Mouse (Mus musculus) lung, embryonic 15.5 days (tissue): ENCODE results near the gene 4930519P11Rik. TPM values are rescaled to one million over a fixed set of nuclear protein-coding genes. Genes with fewer than 3 reads are reported as not detected.

Experiments
- ATAC-seq: fragments of 200-750 bp; cut with Nextera tagmentation; 2 replicates; pipeline ENCODE4 v1.8.0; 2017; ENCODE audit warnings: moderate number of reproducible peaks, borderline replicate concordance; ENCODE audit not compliant: low FRiP score, low TSS enrichment; ENCODE audit errors: extremely low read depth
- H3K27ac ChIP-seq: fragments of 300-500 bp; sonication (generic); 2 replicates; pipeline ENCODE4 v1.5.1; 2015; ENCODE audit warnings: moderate library complexity, mild to moderate bottlenecking, inconsistent platforms
- H3K27me3 ChIP-seq: fragments of 300-500 bp; sonication (generic); 2 replicates; pipeline ENCODE4 v1.6.1; 2015; ENCODE audit warnings: inconsistent platforms
- H3K36me3 ChIP-seq: fragments of 300-500 bp; sonication (generic); 2 replicates; pipeline ENCODE4 v1.6.1; 2015; ENCODE audit warnings: inconsistent platforms
- H3K4me1 ChIP-seq: fragments of 300-500 bp; sonication (generic); 2 replicates; pipeline ENCODE4 v1.6.1; 2015; ENCODE audit warnings: inconsistent platforms
- H3K4me2 ChIP-seq: fragments of 300-500 bp; sonication (generic); 2 replicates; pipeline ENCODE4 v1.6.1; 2015; ENCODE audit warnings: inconsistent platforms, mild to moderate bottlenecking, moderate library complexity
- H3K4me3 ChIP-seq: fragments of 300-500 bp; sonication (generic); 2 replicates; pipeline ENCODE4 v1.5.1; 2015; ENCODE audit warnings: mild to moderate bottlenecking, inconsistent platforms
- H3K9ac ChIP-seq: fragments of 300-500 bp; sonication (generic); 2 replicates; pipeline ENCODE4 v1.6.1; 2015; ENCODE audit warnings: inconsistent platforms
- H3K9me3 ChIP-seq: fragments of 300-500 bp; sonication (generic); 2 replicates; pipeline ENCODE4 v1.6.1; 2016; ENCODE audit warnings: inconsistent platforms
- WGBS: fragments of 180-500 bp; shearing (Covaris S2); methylation state at CpG from one replicate; pipeline ENCODE4 v1.1.7; 2015; 5-methylcytosine and 5-hydroxymethylcytosine counted together
- polyA plus RNA-seq: library from polyadenylated mRNA; unstranded; fragments of >200 nt; fragmentation: Nextera tagmentation; extraction: Ambion mirVana; gene quantifications from 2 replicates; pipeline ENCODE4 v1.2.1, GENCODE M21; 2015

The 4930519P11Rik gene
- polyA plus RNA-seq, 1 experiment from 2014 or later, result not detected

- H3K4me3 ChIP-seq, result no peak overlapping the region
- 0 out of 2 replicates have a peak, but pooled peaks cover 3% of the 10 kb centered on the region for H3K36me3 ChIP-seq
- WGBS, result 62% methylated on average over 6 of the region's 6 CpGs
- no peaks in the 10 kb centered on the region for H3K27me3 ChIP-seq
- no peak overlapping the region for H3K4me2 ChIP-seq
- H3K9ac ChIP-seq, result no peak overlapping the region
- ATAC-seq, result no peak
- peaks cover 17% of the 10 kb centered on the region for H3K4me1 ChIP-seq
- H3K9me3 ChIP-seq, result no peaks in the 10 kb centered on the region
- H3K27ac ChIP-seq, result no peak overlapping the region
Observed at GRCm38 (mm10) chr2:154600586-154600985, 12.7 kb downstream of the 4930519P11Rik start.

- H3K4me2 ChIP-seq, result no peak overlapping the region
- no peak overlapping the region for H3K9ac ChIP-seq
- WGBS, result 71% methylated on average over 3 of the region's 3 CpGs
Observed at GRCm38 (mm10) chr2:154597399-154597798, 15.8 kb downstream of the 4930519P11Rik start.

GRCm38 (mm10) chr2:154595775-154596174, 17.5 kb downstream of the 4930519P11Rik start:
- no peaks in the 10 kb centered on the region for H3K9me3 ChIP-seq
- no peak overlapping the region for H3K9ac ChIP-seq
- no peaks in the 10 kb centered on the region for H3K4me1 ChIP-seq
- no peak for ATAC-seq
- H3K27me3 ChIP-seq, result no peaks in the 10 kb centered on the region
- H3K4me3 ChIP-seq, result no peak overlapping the region
- peaks cover 11% of the 10 kb centered on the region for H3K36me3 ChIP-seq
- no peak overlapping the region for H3K4me2 ChIP-seq
- no peak overlapping the region for H3K27ac ChIP-seq
- WGBS, result 73% methylated on average over 5 of the region's 5 CpGs

More at GRCm38 (mm10) chr2:154597399-154597798, 15.8 kb downstream of the 4930519P11Rik start:
- ATAC-seq, result no peak
- Histone ChIP-seq H3K27me3 (no peaks in the 10 kb centered on the region), H3K4me1 (peaks cover 2% of the 10 kb centered on the region; the same call in 1 of the 2 replicates), H3K9me3 (no peaks in the 10 kb centered on the region), H3K27ac (no peak overlapping the region), H3K4me3 (no peak overlapping the region), H3K36me3 (peaks cover 11% of the 10 kb centered on the region)

- Histone ChIP-seq H3K4me1 (no peaks in the 10 kb centered on the region), H3K4me3 (no peak overlapping the region), H3K27ac (no peak overlapping the region), H3K9ac (no peak overlapping the region), H3K4me2 (no peak overlapping the region), H3K27me3 (no peaks in the 10 kb centered on the region), H3K9me3 (no peaks in the 10 kb centered on the region), H3K36me3 (peaks cover 11% of the 10 kb centered on the region)
- no peak for ATAC-seq
- 65% methylated on average over 3 of the region's 3 CpGs for WGBS
Observed at GRCm38 (mm10) chr2:154593025-154593424, 20.2 kb downstream of the 4930519P11Rik start.

- H3K4me2 ChIP-seq, result no peak overlapping the region
- H3K4me1 ChIP-seq, result no peaks in the 10 kb centered on the region
- H3K27me3 ChIP-seq, result no peaks in the 10 kb centered on the region
- H3K9ac ChIP-seq, result no peak overlapping the region
- no peak overlapping the region for H3K4me3 ChIP-seq
- no peaks in the 10 kb centered on the region for H3K9me3 ChIP-seq
- ATAC-seq, result no peak
- 77% methylated on average over 3 of the region's 3 CpGs for WGBS
- no peak overlapping the region for H3K27ac ChIP-seq
- peaks cover 22% of the 10 kb centered on the region for H3K36me3 ChIP-seq
Observed at GRCm38 (mm10) chr2:154591239-154591638, 22.0 kb downstream of the 4930519P11Rik start.

- 0 out of 2 replicates have a peak overlapping the region, but pooled peaks have one; percentile 0 for H3K27ac ChIP-seq
- no peaks in the 10 kb centered on the region for H3K27me3 ChIP-seq
- no peaks in the 10 kb centered on the region for H3K9me3 ChIP-seq
- H3K9ac ChIP-seq, result no peak overlapping the region
- 79% methylated on average over 4 of the region's 4 CpGs for WGBS
- no peak overlapping the region for H3K4me2 ChIP-seq
- H3K36me3 ChIP-seq, result peaks cover 12% of the 10 kb centered on the region; the same call in 1 of the 2 replicates
- no peak overlapping the region for H3K4me3 ChIP-seq
- no peak for ATAC-seq
- 0 out of 2 replicates have a peak, but pooled peaks cover 8% of the 10 kb centered on the region for H3K4me1 ChIP-seq
Observed at GRCm38 (mm10) chr2:154589051-154589450, 24.2 kb downstream of the 4930519P11Rik start.

- H3K4me3 ChIP-seq, result no peak overlapping the region
- H3K9me3 ChIP-seq, result no peaks in the 10 kb centered on the region
- H3K4me2 ChIP-seq, result no peak overlapping the region
- H3K4me1 ChIP-seq, result peaks cover 11% of the 10 kb centered on the region; the same call in 1 of the 2 replicates
- H3K36me3 ChIP-seq, result peaks cover 11% of the 10 kb centered on the region; the same call in 1 of the 2 replicates
- no peaks in the 10 kb centered on the region for H3K27me3 ChIP-seq
- ATAC-seq, result no peak
- no peak overlapping the region for H3K27ac ChIP-seq
- WGBS, result 79% methylated on average over 5 of the region's 5 CpGs
- H3K9ac ChIP-seq, result no peak overlapping the region
Observed at GRCm38 (mm10) chr2:154586405-154586804, 26.8 kb downstream of the 4930519P11Rik start.

- ATAC-seq, result no peak
- no peak overlapping the region for H3K4me2 ChIP-seq
- WGBS, result 60% methylated on average over 17 of the region's 17 CpGs
- H3K4me1 ChIP-seq, result peaks cover 11% of the 10 kb centered on the region; the same call in 1 of the 2 replicates
- H3K36me3 ChIP-seq, result peaks cover 11% of the 10 kb centered on the region; the same call in 1 of the 2 replicates
- no peak overlapping the region for H3K27ac ChIP-seq
- no peaks in the 10 kb centered on the region for H3K9me3 ChIP-seq
- H3K27me3 ChIP-seq, result no peaks in the 10 kb centered on the region
- no peak overlapping the region for H3K4me3 ChIP-seq
- no peak overlapping the region for H3K9ac ChIP-seq
Observed at GRCm38 (mm10) chr2:154584931-154585601, 28.2 kb downstream of the 4930519P11Rik start.

GRCm38 (mm10) chr2:154583906-154584872, 29.0 kb downstream of the 4930519P11Rik start:
- Histone ChIP-seq H3K27me3 (no peaks in the 10 kb centered on the region), H3K36me3 (peaks cover 11% of the 10 kb centered on the region; the same call in 1 of the 2 replicates), H3K9ac (no peak overlapping the region), H3K4me2 (no peak overlapping the region), H3K9me3 (no peaks in the 10 kb centered on the region), H3K4me1 (peaks cover 11% of the 10 kb centered on the region; the same call in 1 of the 2 replicates), H3K27ac (0 out of 2 replicates have a peak overlapping the region, but pooled peaks have one; percentile 29), H3K4me3 (no peak overlapping the region)
- peak; percentile 37; the same call in 1 of the 2 replicates for ATAC-seq
- WGBS, result 44% methylated on average over 15 of the region's 15 CpGs

- no peak for ATAC-seq
- H3K9me3 ChIP-seq, result no peaks in the 10 kb centered on the region
- H3K27ac ChIP-seq, result no peak overlapping the region
- H3K36me3 ChIP-seq, result peaks cover 2% of the 10 kb centered on the region; the same call in 1 of the 2 replicates
- peaks cover 11% of the 10 kb centered on the region; the same call in 1 of the 2 replicates for H3K4me1 ChIP-seq
- H3K9ac ChIP-seq, result no peak overlapping the region
- H3K27me3 ChIP-seq, result no peaks in the 10 kb centered on the region
- WGBS, result 83% methylated on average over 1 of the region's 1 CpGs
- H3K4me3 ChIP-seq, result no peak overlapping the region
- no peak overlapping the region for H3K4me2 ChIP-seq
Observed at GRCm38 (mm10) chr2:154581421-154581820, 31.8 kb downstream of the 4930519P11Rik start.

- no peaks in the 10 kb centered on the region for H3K27me3 ChIP-seq
- no peak for ATAC-seq
- no peaks in the 10 kb centered on the region for H3K36me3 ChIP-seq
- no peak overlapping the region for H3K4me3 ChIP-seq
- no peaks in the 10 kb centered on the region for H3K9me3 ChIP-seq
- WGBS, result 64% methylated on average over 8 of the region's 8 CpGs
- no peak overlapping the region for H3K4me2 ChIP-seq
- peaks cover 11% of the 10 kb centered on the region; the same call in 1 of the 2 replicates for H3K4me1 ChIP-seq
- no peak overlapping the region for H3K9ac ChIP-seq
- H3K27ac ChIP-seq, result no peak overlapping the region; the same call in 1 of the 2 replicates
Observed at GRCm38 (mm10) chr2:154580586-154580985, 32.7 kb downstream of the 4930519P11Rik start.
